Mouse (Mus musculus) hematopoietic stem cell, adult 5-6 weeks (primary cell): ENCODE measurements around the gene Zbtb20. TPM values are rescaled to one million over a fixed set of nuclear protein-coding genes. Genes with fewer than 3 reads are reported as not detected.
"Not testable (repeated sequence)": the region's sequence is repeated elsewhere in the genome, so short reads cannot be mapped to it uniquely, and the experiment has no call there.

ENCODE experiments used
- ATAC-seq, 2 experiments: fragments of 125-278 bp in 1 of 2; replicated peaks in 1 of 2; 2 replicates each; pipeline ENCODE4 v1.8.0; 2016 to 2017; ENCODE audit warnings: inconsistent platforms in 2 of 2, mild to moderate bottlenecking in 2 of 2, moderate number of reproducible peaks in 2 of 2, low read depth in 1 of 2, moderate TSS enrichment in 1 of 2; ENCODE audit not compliant: low FRiP score in 2 of 2, poor library complexity in 2 of 2, severe bottlenecking in 2 of 2, insufficient read depth in 1 of 2, low TSS enrichment in 1 of 2
- total RNA-seq: library from RNA; stranded (forward); fragments of 172-1452, 232-1000 nt; gene quantifications from 2 replicates; pipeline ENCODE4 v1.2.3, GENCODE M21; 2017

The Zbtb20 gene
- total RNA-seq, 1 experiment from 2014 or later, result 34.1 TPM

GRCm38 (mm10) chr16:42900328-42900727 is 24.6 kb downstream of the Zbtb20 start:
- ATAC-seq, result no peak

- peak; percentile 73 to 78 for ATAC-seq
Measured at GRCm38 (mm10) chr16:42907283-42907701, 31.6 kb downstream of the Zbtb20 start.

- ATAC-seq, result no peak
Measured at GRCm38 (mm10) chr16:42908381-42908780, 32.7 kb downstream of the Zbtb20 start.

GRCm38 (mm10) chr16:42908896-42909295 is 33.2 kb downstream of the Zbtb20 start:
- ATAC-seq, result no peak

DNA sequence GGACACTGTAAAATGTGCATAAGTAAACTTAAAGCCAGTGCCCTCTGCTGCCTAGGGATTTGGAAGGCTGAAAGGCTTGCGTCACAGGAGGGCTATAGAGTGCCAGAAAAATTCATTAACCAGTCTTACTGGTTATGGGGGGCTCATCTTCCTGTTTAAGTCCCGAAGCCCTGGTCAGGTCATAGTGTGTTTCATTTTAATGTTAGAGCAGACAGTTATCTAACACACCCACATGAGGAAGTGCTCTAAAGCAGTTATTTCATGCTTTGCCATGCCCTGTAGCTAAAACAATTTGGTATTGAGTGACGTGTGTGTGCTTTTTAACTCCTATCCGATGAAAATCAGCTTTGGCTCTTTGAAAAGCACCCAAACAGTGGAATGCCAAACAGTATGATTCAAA is 34.3 kb downstream of the Zbtb20 start:
- ATAC-seq, result peak; percentile 68 to 69

DNA sequence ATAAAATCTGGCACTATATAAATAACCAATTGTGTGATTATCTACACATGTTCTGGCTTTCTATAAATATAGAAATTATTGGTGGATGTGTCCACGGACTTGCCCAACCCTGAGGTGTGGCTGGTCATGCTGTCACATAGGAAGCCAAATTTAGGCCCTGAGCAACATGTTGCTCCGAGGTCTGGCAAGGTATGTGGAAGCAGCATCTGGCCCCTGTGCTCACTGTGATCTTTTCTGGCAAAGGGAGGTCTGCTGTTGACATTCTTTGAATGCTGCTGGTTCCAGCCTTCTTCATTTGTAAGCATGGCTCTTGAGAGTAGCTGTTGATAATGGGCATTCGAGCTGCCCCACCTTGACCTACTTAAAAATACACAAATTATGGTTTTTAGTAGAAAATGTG is 35.0 kb downstream of the Zbtb20 start:
- ATAC-seq, result no peak

GRCm38 (mm10) chr16:42911326-42911725 is 35.6 kb downstream of the Zbtb20 start:
- no peak for ATAC-seq

DNA sequence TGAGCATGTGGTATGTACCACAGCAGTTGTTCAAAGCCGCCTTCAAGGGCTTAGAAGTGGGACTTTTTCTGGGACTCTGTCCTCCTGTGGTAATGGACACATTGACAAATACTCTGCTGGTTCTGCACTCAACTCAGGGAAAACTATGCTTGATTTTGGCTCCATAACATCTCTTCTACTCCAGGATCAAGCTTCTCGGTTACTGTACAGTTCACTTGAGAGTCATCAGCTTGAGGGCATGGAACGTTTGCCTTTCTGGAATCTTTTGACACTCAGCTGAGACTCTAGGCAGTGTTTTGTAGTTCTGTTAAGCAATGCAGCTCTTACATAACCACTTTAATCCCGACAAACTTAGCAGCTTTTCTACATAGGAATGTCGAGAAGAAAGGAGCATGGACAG is 36.1 kb downstream of the Zbtb20 start:
- ATAC-seq, result no peak

DNA sequence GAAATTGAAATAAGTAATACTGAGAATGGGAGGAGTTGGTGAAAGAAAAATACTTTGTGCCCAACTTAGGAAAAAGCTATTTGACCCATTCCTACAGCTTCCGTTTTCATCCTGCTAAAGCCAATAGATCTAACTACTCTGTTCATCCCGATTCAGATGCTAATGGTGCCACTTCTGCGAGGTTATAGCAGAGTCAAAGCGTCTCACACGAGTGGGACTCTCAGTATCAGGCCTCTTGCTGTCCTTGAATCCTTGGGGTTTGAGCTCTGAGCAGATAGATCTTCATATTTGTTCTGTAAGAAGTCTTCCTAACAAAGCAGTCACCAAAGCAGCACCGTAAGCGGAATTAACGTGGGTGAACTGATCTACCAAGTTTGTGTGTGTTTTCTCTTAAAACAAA is 37.6 kb downstream of the Zbtb20 start:
- ATAC-seq, result no peak

- peak in 1 of 2 experiments; percentile 57; a peak in 1 of 4 replicates for ATAC-seq
Measured at GRCm38 (mm10) chr16:42914457-42915085, 38.9 kb downstream of the Zbtb20 start.

- peak; percentile 62 to 85 for ATAC-seq
Measured at GRCm38 (mm10) chr16:42919992-42920760, 44.5 kb downstream of the Zbtb20 start.

DNA sequence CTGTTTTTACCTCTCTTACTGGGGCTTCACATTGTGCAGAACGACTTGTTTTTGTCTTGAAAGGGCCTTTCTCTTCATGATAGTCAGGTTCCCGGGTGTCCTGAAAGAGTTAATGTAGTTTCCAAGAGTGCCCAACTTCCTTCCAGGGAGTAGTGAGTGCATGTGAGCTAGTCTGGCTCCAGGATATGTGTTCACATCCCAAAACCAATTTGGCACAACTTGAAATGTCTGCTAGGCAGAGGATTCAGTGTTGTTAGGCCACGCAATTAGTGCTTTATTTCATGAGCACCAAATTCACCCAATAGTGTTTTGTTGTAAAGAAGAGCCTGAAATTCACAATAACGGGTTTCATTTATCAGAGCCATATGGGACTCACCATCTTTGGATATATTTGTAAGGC is 45.8 kb downstream of the Zbtb20 start:
- ATAC-seq, result no peak

GRCm38 (mm10) chr16:42938211-42938610 is 62.5 kb downstream of the Zbtb20 start:
- no peak for ATAC-seq

- ATAC-seq, result no peak
Measured at GRCm38 (mm10) chr16:42947016-42947415, 71.3 kb downstream of the Zbtb20 start.

GRCm38 (mm10) chr16:42955401-42955800 is 79.7 kb downstream of the Zbtb20 start:
- ATAC-seq, result not testable (repeated sequence)

DNA sequence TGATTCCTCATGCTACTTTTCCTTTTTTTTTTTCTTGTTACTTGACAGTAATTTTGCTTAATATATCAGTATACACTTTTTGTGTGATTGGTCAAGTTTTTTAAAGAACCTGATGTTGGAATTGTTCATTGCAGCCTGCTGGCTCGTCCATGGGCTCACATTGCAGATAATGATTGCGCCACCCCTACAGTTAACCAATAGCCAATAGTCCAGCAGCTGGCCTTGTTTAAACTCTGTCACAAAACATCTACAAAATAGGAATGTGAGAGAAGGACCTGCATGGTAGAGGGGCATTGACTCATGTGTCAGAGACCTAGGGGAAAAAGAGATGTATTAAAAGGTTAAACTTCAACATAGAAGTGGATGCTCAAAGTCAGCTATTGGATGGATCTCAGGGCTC is 97.2 kb downstream of the Zbtb20 start:
- ATAC-seq, result no peak

GRCm38 (mm10) chr16:42998896-42999295 is 123.2 kb downstream of the Zbtb20 start:
- no peak for ATAC-seq

DNA sequence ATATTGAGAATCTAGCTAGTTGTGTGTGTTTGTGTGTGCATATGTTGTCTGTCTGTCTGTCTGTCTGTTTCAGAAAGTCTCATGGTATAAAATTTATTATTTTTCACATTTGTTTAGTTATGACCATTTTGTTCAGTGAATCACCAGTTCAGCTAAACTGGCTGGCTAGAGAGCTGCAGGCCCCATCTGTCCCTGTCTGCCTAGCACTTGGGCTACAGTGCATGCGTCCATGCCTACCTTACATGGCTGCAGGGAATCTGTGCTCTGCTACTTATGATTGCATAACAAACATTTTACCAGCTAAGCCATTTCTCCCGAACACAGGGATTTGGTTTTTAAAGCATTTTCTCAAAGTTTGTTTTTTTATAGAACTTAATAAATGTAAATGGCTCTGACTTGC is 150.7 kb downstream of the Zbtb20 start:
- no peak for ATAC-seq

- ATAC-seq, result no peak
Measured at GRCm38 (mm10) chr16:43029243-43029642, 153.6 kb downstream of the Zbtb20 start.
